Mouse (Mus musculus) kidney, postnatal 25 days (tissue): ENCODE measurements at regions not wholly inside any gene's neighbourhood (a gene's known extent, or its start where the extent isn't known, plus 50 kb on each side); places are given as distances from the start of the nearest gene placed in this dataset.

Source experiments
- DNase-seq, 2 experiments: peaks; one replicate each; pipeline ENCODE4 v3.0.0; 2021; ENCODE audit warnings: mixed read lengths in 2 of 2

- no peak for DNase-seq
Observed at GRCm38 (mm10) chr10:119052441-119053041, 182.5 kb upstream of the Dyrk2 start.

- DNase-seq: no peak
Observed at GRCm38 (mm10) chr10:119051598-119051997, 181.6 kb upstream of the Dyrk2 start.

- no peak for DNase-seq
Observed at GRCm38 (mm10) chr10:119050017-119050685, 180.1 kb upstream of the Dyrk2 start.

GRCm38 (mm10) chr10:119048643-119049420 lies 178.8 kb upstream of the Dyrk2 start:
- DNase-seq: no peak

GRCm38 (mm10) chr10:119045059-119045458 lies 175.1 kb upstream of the Dyrk2 start:
- DNase-seq: no peak

GRCm38 (mm10) chr10:119043069-119043468 lies 173.1 kb upstream of the Dyrk2 start:
- no peak for DNase-seq

- no peak for DNase-seq
Observed at GRCm38 (mm10) chr10:119040205-119040604, 170.2 kb upstream of the Dyrk2 start.

GRCm38 (mm10) chr10:119039732-119040131 lies 169.7 kb upstream of the Dyrk2 start:
- DNase-seq: no peak

- DNase-seq: no peak
Observed at GRCm38 (mm10) chr10:119038991-119039390, 169.0 kb upstream of the Dyrk2 start.

GRCm38 (mm10) chr10:119037781-119038180 lies 167.8 kb upstream of the Dyrk2 start:
- no peak for DNase-seq

GRCm38 (mm10) chr10:119035863-119036262 lies 165.9 kb upstream of the Dyrk2 start:
- DNase-seq: no peak

- no peak for DNase-seq
Observed at GRCm38 (mm10) chr10:119034396-119034795, 164.4 kb upstream of the Dyrk2 start.

GRCm38 (mm10) chr10:119031282-119032275 lies 161.6 kb upstream of the Dyrk2 start:
- DNase-seq: peak; percentile 21 to 68

GRCm38 (mm10) chr10:119028480-119029137 lies 158.6 kb upstream of the Dyrk2 start:
- no peak for DNase-seq

- DNase-seq: no peak
Observed at GRCm38 (mm10) chr10:119027241-119027901, 157.4 kb upstream of the Dyrk2 start.

GRCm38 (mm10) chr10:119026291-119026690 lies 156.3 kb upstream of the Dyrk2 start:
- DNase-seq: no peak

- no peak for DNase-seq
Observed at GRCm38 (mm10) chr10:119024425-119024824, 154.4 kb upstream of the Dyrk2 start.

- DNase-seq: no peak
Observed at GRCm38 (mm10) chr10:119019082-119019481, 149.1 kb upstream of the Dyrk2 start.

GRCm38 (mm10) chr10:119018490-119018889 lies 148.5 kb upstream of the Dyrk2 start:
- no peak for DNase-seq

GRCm38 (mm10) chr10:119016104-119016503 lies 146.1 kb upstream of the Dyrk2 start:
- DNase-seq: no peak

- DNase-seq: no peak
Observed at GRCm38 (mm10) chr10:119015311-119016055, 145.5 kb upstream of the Dyrk2 start.
